Mouse (Mus musculus) retina, postnatal 7 days (tissue): ENCODE results near the gene Tanc2.

Experiments
- DNase-seq: peaks from one replicate; pipeline ENCODE4 v3.0.0-alpha.2; 2012; ENCODE audit warnings: low read depth, low spot score

Tanc2 gene

GRCm38 (mm10) chr11:105828175-105828574 lies 238.4 kb downstream of the Tanc2 start:
- no peak for DNase-seq

DNA sequence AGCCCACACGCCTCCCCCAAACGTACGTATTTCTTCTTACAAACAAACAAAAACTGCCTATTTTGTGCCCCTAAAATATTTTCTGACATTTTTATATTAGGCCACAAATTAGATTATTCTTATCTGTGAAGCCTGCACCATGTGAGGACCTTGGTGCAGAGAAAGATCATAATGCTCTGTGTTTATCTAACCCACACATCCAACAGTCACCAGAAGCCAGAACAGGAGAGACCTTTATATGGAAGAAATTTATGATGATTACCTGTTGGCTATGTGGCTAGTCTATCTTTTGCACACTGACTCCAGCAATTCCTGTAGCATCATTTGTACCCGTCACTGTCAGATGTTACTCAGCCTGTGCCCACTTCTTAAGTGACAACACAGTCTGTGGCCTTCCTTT lies 245.4 kb downstream of the Tanc2 start:
- no peak for DNase-seq

- DNase-seq: no peak
Observed at GRCm38 (mm10) chr11:105836344-105836891, 246.6 kb downstream of the Tanc2 start.

DNA sequence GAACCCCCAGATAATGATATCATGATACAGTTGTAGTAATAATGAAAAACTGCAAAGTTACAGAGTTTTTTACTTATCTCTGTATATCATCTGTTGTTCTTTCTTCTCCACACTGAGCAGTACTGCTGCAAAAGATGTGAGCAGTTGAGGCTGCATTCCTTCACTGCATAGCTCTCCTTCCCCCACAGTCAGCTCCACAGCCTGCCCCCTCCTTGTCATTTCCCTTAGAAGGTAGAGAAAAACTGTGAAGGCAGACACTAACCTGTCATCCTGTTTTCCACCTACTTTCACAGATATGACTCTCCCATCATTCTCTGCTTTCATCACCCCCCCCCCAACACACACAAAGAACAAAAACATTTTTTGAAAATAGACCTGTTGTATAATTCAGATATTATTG lies 248.2 kb downstream of the Tanc2 start:
- no peak for DNase-seq

GRCm38 (mm10) chr11:105845901-105846300 lies 256.1 kb downstream of the Tanc2 start:
- no peak for DNase-seq

GRCm38 (mm10) chr11:105855504-105855903 lies 265.7 kb downstream of the Tanc2 start:
- DNase-seq: no peak

DNA sequence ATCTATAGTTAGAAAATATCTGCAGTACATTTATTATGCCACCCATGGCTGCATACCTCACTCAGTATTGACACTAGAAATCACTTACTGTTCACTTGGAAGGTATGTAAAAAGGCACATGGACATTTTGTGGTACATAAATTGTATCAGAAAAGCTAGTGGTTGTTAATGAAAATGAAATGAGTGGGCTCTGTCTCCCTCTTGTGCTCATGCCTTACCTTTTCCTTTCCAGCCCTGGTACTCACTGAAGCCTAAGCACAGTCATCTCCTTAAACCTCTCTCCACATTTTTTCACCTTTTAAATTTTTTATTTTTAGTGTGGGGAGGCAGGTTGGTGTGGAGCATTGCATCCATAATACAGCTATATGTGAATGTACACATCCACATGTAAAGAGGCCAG lies 268.3 kb downstream of the Tanc2 start:
- no peak for DNase-seq

GRCm38 (mm10) chr11:105885558-105885957 lies 295.8 kb downstream of the Tanc2 start:
- no peak for DNase-seq

GRCm38 (mm10) chr11:105887281-105887680 lies 297.5 kb downstream of the Tanc2 start:
- no peak for DNase-seq

- no peak for DNase-seq
Observed at GRCm38 (mm10) chr11:105899151-105899550, 309.4 kb downstream of the Tanc2 start.

DNA sequence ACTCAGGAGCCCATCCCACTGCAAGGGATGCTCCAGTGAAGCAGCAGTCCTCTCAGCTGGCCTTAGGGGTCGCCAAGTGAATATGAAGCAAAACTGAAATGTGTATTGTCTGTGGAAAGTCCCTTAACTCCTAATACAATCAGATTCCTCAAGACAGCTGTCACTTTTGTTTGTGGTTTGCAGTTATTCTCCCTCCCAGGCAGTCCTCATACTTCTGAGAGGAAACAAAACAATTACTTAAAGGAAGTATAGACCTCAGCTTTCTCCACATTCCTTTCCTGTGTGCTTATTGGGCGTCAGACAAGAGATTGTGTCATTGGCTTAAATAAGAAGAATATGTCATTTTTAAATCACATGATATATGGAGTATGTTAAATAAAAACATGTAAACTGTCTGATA lies 311.7 kb downstream of the Tanc2 start:
- DNase-seq: no peak

DNA sequence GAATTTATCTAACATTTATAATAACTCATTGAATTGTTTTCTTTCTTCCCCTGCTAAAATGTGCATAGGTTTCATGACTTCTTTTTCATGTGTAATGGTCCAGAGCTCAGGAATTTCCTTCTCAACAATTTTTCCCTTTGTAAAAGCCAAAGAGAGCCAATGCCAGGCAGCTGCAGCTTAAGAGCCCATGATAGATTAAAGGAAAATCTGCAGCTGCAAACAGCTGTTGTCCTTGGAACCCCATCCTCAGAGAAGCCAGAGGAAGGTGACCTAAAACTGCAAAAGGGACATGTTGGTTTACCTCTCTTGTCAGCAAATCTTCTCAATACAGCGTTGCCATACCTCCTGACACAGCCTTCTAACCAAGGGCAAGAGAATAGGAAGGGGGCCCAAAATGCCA lies 313.2 kb downstream of the Tanc2 start:
- no peak for DNase-seq

- DNase-seq: no peak
Observed at GRCm38 (mm10) chr11:105905529-105906213, 315.9 kb downstream of the Tanc2 start.

GRCm38 (mm10) chr11:105907381-105907780 lies 317.6 kb downstream of the Tanc2 start:
- DNase-seq: no peak

GRCm38 (mm10) chr11:105908926-105909325 lies 319.1 kb downstream of the Tanc2 start:
- DNase-seq: no peak

DNA sequence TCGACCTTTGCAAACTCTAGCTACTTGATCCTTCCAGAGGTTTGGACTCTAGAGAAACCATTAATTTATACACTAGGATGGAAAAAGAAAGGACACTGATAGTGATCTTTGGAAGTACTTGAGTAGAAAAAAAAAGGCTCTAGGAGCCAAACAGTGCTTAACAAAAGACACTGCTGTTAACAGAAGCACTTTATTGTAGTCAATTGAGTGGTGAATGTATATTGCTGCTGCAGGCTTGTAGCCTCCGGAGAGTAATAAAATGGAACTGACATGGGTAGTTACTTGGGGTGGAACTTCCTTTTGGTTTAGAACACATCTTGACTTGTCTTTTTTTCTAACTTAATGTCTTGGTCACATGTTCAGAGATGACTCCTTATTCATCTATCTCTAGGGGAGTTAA lies 319.8 kb downstream of the Tanc2 start:
- no peak for DNase-seq

DNA sequence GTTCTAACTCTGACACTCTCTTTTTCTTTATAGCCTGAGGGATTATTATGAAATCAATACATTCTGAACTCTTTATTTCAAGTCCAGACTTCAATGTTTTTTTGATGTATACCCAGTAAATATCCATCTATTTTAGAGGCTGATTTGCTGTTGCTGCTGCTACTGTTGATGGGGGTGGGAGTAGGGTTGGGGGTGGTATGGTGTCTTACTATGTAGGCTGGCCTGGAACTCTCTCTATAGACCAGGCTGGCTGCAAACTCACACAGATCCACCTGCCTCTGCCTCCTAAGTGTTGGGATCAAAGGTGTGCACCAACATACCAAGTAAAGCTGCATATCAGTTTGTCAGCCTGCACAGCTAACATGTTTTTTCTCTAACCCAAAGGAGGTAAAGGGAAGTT lies 321.4 kb downstream of the Tanc2 start:
- DNase-seq: no peak

GRCm38 (mm10) chr11:105911592-105912375 lies 322.0 kb downstream of the Tanc2 start:
- peak; percentile 69 for DNase-seq

DNA sequence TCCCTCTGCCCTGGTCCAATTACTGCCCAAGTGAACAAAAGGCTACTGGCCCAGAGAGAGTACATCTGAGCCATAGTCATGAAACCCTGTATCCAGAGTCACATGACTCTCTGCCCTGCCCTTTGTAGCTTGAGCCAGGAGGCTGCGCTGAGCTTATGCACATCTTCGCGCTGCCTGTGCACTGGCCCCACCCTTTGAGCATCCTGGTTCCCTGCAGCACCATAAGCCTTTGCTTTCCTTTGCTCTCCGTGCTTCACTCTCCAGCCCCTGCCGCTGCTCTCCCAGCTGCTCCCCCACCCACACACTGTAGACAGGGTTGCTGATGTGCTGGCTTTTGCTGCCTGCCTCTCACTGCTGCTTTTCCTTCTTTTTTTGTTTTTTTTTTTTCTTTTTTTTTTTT lies 323.8 kb downstream of the Tanc2 start:
- DNase-seq: no peak

GRCm38 (mm10) chr11:105920098-105920785 lies 330.5 kb downstream of the Tanc2 start:
- no peak for DNase-seq

GRCm38 (mm10) chr11:105920836-105921235 lies 331.1 kb downstream of the Tanc2 start:
- no peak for DNase-seq

DNA sequence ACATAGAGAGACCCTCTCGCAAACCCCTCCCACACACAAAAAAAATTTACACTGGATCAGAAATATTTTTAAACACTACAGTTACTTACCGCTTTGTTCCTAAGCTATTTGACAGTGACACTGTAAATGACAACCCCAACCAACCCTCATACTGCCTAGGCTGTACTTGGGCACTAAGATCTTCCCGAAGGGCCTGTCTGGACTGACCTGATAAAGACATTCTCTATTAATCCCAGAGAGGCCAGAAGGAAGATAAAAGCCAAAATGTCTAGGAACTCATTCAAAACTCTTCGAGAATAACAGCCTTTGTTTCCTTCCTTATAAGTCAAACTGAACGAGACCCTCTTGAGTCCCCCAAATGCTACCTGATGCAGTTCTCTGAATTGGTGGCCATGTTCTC lies 331.5 kb downstream of the Tanc2 start:
- no peak for DNase-seq
